In the genomic region with DNA sequence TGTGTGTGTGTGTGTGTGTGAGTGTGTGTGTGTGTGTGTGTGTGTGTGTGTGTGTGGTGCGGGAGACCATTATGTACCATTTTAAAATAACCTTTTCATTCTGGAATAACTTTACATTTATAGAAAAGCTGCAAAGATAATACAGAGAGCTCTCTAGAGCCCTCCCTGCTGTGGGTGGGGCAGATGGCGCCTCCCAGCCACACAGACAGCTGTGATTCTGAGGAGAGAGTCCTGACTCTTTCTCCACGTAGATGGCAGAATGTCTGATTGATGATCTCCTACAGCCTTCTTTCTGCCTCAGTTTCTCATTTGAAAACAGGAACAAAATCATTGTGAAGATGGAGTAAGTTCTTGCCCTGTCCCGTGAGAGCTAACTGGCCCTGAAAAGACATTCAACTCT, we compare ENCODE assay signal across 17 mouse cellular contexts.
DNase-seq lines count a peak whose midpoint lies in the region; ATAC-seq lines count a peak whose summit lies in the region.
"Had no signal": no experiment of that assay in that cellular context is flagged by ENCODE, and none has a peak within 500 bp of the region (broad histone marks: within the 10 kb centered on the region; RNA-seq: fewer than 3 reads in every experiment).

No protein-coding gene starts in this region.

- ATAC-seq in frontal cortex, adult (ENCODE audit: low TSS enrichment): peak; percentile 68
- no peak for ATAC-seq in megakaryocyte-erythroid progenitor cell, adult 5-6 weeks (replicated peaks; ENCODE audit: low FRiP score, low TSS enrichment, poor library complexity, severe bottlenecking)
- ATAC-seq: forebrain, embryonic 15.5 days; hindbrain, postnatal 0 days; intestine, embryonic 15.5 days; midbrain, embryonic 16.5 days had no signal

- intact Hi-C loops in left cerebral cortex, postnatal 14 days (cut with DNase I): no loop called here
- intact Hi-C loops in left cerebral cortex, postnatal 4 days (cut with DNase I): no loop called here

- DNase-seq in frontal cortex, postnatal 25 days (ENCODE audit: low spot score in 2 of 2): no peak
- DNase-seq in left cerebral cortex, postnatal 14 days (ENCODE audit: low spot score in 2 of 2): peak; percentile 20 to 58
- DNase-seq in left cerebral cortex, postnatal 4 days: no peak
- peak; percentile 31 to 43 for DNase-seq in right cerebral cortex, postnatal 10 days (ENCODE audit: low spot score in 2 of 2)
- no peak for DNase-seq in retina, embryonic 14.5 days (ENCODE audit: low spot score)
- DNase-seq: adrenal gland, adult 8-10 months; cerebellum, adult 9-10 months; cerebellum, postnatal 36 days; heart, postnatal 36 days; kidney, adult 2 months; thymus, postnatal 14 days had no signal

Comparison
In these comparisons a context has a peak if more than half of its experiments do, and no peak if none do; other contexts are left out.
1. DNase-seq: peak in left cerebral cortex, postnatal 14 days (2 of 2) and right cerebral cortex, postnatal 10 days (2 of 2); none in frontal cortex, postnatal 25 days (0 of 2), left cerebral cortex, postnatal 4 days (single experiment) and retina, embryonic 14.5 days (single experiment).